Mouse (Mus musculus) splenic B cell, adult 2 months (primary cell): ENCODE results near the gene Fbxw4.
"Not testable (repeated sequence)": the region's sequence is repeated elsewhere in the genome, so short reads cannot be mapped to it uniquely, and the experiment has no call there.

Experiments used
- DNase-seq: peaks from one replicate; pipeline ENCODE4 v3.0.0-alpha.2; 2011; ENCODE audit warnings: low read depth, low spot score
- H3K27me3 ChIP-seq: 2 replicates; pipeline ENCODE4 v1.6.1; 2012; ENCODE audit warnings: mild to moderate bottlenecking, low read length, moderate library complexity, mixed read lengths; ENCODE audit not compliant: control insufficient read depth, poor library complexity, insufficient read depth, severe bottlenecking
- H3K36me3 ChIP-seq: 2 replicates; pipeline ENCODE4 v1.6.1; 2012; ENCODE audit warnings: mild to moderate bottlenecking, low read length, moderate library complexity, mixed read lengths; ENCODE audit not compliant: control insufficient read depth, poor library complexity, insufficient read depth, severe bottlenecking

Fbxw4 gene

DNA sequence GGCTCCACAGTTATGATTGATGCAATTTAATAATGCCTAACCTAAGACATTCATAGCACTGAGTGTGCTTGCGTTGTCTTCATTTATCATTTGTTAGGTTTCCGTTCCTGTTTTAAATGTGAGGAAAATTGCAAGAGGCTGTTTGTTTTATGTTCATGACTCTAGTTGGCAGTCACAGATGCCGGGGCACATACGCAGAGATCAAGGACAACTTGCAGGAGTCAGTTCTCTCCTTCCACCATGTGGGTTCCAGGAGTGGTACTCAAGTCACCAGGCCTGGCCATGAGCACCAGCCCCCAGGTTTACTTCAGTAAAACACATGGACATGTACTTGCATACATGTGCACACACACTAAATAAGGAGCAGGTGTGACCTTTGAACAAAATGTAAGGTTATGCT, 8.9 kb upstream of the Fbxw4 start:
- no peaks in the 10 kb centered on the region for H3K27me3 ChIP-seq
- DNase-seq, result no peak
- H3K36me3 ChIP-seq, result no peaks in the 10 kb centered on the region

DNA sequence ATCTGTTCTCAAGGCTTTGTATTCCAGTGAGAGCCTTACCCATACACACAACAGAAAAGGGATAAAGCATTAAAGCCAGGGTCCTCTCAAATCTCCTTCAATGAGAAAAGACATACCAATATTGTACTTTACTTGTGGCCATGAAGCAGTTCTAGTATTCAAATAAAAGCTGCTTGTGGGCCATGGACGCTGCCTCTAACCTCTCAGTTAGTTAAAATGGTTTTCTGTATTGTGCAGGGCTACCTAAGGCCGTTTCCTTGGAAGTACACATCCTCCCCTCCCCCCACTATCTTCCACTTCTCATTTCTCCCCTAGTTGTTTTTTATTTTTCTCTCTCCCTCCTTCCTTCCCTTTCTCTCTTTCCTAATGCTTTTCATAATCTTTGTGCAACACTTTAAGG, 3.7 kb upstream of the Fbxw4 start:
- H3K36me3 ChIP-seq, result no peaks in the 10 kb centered on the region
- no peak for DNase-seq
- no peaks in the 10 kb centered on the region for H3K27me3 ChIP-seq

DNA sequence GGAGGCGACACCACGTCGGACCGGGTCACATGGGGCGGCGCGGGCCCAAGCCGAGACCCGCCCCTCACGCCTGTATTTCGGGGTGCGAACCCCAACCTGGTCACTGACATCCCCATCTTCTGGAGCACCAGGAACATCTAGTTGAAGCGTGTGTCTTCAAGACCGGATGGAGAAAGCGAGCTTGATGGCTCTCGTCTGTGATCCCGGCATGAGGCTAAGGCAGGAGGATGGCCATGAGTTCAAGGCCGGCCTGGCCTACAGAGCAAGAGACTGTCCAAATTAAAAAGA, 335 bp upstream of the Fbxw4 start:
- DNase-seq, result peak; percentile 73
- no peaks in the 10 kb centered on the region for H3K27me3 ChIP-seq
- H3K36me3 ChIP-seq, result no peaks in the 10 kb centered on the region

DNA sequence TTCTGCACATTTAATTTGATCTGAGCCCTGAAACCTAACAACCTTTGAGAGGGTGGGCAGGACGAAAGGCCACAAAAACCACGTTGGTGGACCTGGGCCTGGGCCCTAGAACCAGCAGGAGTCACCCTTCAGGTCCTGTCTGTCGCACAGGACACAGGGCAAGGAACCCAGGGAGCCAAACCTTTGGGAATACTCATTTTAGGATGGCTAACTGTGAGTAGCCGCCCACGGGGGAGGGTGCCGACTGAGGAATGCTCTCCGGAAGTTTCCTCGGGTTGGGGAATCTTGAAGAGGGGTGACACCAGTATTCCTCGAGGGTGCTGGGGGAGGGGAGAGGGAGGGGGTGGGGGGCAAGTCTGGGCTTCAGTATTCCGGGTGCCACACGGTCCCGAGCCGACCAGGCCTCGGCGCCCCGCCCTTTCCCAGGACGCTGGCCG, 793 bp downstream of the Fbxw4 start:
- H3K27me3 ChIP-seq, result no peaks in the 10 kb centered on the region
- no peak for DNase-seq
- H3K36me3 ChIP-seq, result no peaks in the 10 kb centered on the region

DNA sequence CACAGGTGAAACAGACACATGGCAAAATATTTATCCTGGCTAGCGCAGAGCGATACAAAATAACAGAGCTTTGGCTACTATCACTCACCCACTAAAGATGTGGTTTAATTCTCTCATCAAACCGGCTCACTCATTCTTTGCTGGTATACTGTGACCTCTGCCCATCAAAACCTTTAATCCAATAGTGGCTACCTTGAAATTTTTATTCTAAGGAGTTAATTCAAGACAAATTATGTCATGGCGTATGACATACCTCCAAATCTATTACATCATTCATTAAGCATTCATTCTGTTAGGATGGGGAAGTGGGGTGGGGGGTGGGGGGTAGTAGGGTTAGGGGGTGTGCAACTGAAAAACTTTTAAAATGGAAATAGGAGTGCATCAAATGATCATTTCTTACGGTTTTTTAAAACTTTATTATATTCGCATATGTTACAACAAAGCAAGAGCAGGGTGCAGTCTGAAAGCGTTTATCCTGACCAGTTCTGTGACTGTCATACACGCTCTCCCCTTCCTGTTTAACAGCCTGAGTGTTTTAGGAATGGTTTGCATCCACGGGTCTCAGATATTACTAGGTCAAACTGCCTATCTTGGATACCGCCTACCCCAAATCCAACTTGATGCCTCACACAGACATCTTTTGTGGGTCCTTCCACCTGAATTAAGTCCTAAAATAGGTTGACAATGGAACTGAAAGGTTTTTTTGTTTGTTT, 1.4 kb downstream of the Fbxw4 start:
- no peak for DNase-seq

DNA sequence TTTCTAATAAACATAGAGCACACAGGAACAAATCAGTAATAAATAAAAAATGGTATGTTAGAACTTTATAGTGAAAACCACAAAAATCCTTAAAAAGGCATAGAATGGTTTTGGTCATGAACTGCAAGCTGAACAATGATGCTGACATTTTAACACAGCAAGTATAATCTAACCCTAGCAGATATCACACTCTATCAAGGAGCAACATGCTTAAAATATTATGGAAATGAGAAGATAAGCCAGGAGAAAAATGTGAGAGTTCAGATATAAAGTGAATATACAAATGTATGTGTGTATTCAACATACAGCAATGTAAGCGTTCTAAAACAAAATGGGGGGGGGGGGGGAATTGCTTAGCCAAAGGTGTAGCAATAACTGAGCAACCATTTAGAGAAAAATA, 2.3 kb downstream of the Fbxw4 start:
- no peak for DNase-seq
- H3K27me3 ChIP-seq, result no peaks in the 10 kb centered on the region
- H3K36me3 ChIP-seq, result no peaks in the 10 kb centered on the region; the same call in 1 of the 2 replicates

More for the DNA sequence above, 1.4 kb downstream of the Fbxw4 start:
- Histone ChIP-seq H3K36me3 (no peaks in the 10 kb centered on the region; the same call in 1 of the 2 replicates), H3K27me3 (no peaks in the 10 kb centered on the region)

DNA sequence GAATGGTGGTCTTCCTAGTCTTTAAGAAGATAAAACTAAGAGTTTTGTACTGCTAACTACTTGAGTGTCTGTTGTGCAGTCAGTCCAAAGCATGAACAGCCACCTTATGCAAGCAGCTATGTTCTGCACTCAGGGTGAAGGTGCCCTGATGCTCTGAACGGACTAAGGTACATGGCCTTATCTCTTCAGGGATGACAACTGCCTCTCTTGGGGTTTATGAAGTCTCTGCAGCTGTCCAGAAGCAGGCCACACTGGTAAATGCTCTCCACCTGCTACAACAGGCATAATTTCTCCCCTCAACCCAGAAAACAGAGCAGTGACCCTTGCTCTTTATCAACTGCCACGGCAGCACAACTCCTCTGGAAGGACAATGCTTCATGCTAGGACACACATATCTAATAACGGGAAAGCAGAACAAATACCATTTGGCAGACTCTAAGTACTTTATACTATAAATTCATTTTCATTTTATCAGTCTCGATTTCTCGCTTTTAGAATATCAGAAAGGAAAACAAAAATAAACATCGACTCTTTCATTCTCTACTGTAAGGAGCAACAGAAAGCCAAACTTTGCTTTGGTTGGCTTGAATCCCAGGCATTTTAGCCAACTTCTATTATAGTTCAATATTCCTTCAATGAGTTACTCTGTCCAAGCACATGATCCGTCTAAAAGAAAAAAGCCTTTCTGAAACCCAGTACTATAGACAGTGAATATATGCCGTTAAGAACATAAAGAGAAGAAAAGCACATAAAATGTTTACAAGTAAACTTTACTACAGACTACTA, 3.1 kb downstream of the Fbxw4 start:
- no peak for DNase-seq
- no peaks in the 10 kb centered on the region for H3K27me3 ChIP-seq
- H3K36me3 ChIP-seq, result no peaks in the 10 kb centered on the region; the same call in 1 of the 2 replicates

DNA sequence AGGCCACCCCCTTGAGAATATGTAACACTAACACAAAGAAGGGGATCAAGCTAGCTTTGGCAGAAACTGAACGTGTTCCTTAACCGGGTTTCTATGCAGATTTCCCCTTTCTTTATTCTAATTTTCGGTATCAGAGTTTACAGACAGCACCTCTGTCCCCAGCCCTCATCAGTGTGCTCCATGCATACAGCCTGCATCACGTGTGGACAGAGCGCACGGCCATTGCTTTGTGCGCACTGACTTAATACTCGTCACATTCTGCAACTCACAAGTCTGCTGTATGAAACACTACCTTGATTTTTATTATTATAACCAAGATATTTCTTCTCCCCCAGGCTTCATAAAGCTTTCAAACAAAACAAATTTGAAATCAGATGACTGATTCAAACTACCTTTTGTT, 4.2 kb downstream of the Fbxw4 start:
- no peaks in the 10 kb centered on the region; the same call in 1 of the 2 replicates for H3K36me3 ChIP-seq
- DNase-seq, result no peak
- no peaks in the 10 kb centered on the region for H3K27me3 ChIP-seq

DNA sequence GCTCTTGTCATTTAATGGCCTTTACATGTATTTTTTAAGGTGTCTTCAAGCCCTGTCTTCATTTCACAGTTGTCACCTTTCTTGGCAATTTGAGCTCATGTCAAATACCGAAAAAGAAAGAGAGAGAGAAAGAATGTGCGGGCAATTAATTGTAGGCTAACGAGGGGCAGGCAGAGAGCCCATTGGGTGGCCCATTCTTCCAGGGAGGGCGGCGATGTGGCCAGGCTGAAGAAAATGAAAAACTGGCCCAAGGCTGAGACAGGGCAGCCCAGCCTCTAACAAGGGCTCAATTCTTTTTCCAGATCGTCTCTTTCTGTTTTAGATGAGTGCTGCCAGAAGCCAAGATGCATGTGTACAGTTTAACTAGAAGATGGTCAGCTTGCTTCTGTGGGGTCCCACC, 6.1 kb downstream of the Fbxw4 start:
- DNase-seq, result no peak

DNA sequence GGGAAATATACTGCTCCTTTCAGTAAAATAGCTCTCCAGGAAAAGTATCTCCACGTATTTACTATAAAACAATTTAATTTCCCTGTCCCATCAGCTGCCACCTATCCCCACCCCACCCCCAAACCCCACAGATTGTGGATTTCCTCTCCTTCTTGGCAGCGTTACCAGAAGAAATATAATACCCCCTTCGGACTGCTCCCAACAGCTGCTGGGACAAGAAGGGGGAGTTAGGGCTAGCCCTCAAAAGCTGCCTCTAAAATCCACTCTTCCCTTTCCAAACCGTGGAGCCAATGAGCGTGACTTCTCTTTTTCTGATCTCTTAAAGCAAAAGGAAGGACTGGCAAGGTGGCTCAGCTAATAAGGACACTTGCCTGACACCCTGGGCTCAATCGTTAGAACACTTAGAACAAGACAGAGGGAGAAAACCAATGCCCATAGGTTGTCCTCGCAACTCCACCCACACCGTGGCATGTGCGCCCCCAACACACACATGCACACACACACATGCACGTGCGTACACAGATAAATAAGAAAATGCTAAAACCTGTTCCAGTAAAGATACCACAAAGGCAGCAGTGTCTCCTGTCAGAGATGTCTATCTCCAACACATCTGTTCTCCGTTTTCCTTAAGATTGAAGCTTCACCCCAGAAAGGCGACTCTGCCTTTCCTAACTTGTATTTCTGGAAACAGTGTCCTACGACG, 7.7 kb downstream of the Fbxw4 start:
- Histone ChIP-seq H3K27me3 (no peaks in the 10 kb centered on the region), H3K36me3 (no peaks in the 10 kb centered on the region; the same call in 1 of the 2 replicates)
- DNase-seq, result no peak

More for the DNA sequence above, 6.1 kb downstream of the Fbxw4 start:
- Histone ChIP-seq H3K27me3 (no peaks in the 10 kb centered on the region), H3K36me3 (no peaks in the 10 kb centered on the region; the same call in 1 of the 2 replicates)

DNA sequence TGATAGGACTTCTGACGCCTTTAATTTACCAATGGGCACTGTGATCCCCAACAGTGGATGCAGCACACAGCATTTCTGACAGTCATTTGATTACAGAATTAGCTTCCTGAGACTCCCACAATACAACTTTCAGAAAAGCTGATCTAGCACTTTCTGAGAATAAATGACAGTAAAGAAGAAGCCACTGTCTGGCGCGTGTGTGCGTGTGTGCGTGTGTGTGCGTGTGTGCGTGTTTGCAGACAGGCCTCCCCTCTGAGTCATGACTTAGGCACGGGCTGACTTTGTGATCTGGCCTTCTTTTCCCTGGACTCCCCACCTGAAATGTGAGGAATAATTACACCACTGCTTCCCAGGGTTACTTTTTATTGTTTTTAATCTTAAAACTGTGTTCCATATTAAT, 8.6 kb downstream of the Fbxw4 start:
- no peak for DNase-seq
- Histone ChIP-seq H3K36me3 (no peaks in the 10 kb centered on the region; the same call in 1 of the 2 replicates), H3K27me3 (no peaks in the 10 kb centered on the region)

DNA sequence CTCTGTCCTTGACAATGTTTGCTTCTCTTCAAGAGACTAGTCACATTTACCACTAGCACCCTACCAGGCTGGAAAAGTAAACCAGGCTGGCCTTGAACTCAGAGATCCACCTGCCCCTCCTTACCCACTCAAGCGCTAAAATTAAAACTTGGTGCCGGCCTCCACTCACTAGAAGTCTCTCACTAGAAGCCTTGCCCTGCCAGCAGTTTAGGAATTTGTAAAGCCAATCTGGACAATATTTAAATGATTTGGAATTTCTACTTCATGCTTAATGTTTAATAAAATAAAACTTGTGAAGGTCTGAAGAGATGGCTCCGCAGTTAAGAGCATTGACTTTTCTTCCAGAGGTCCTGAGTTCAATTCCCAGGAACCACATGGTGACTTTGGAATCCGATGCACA, 10.3 kb downstream of the Fbxw4 start:
- H3K27me3 ChIP-seq, result no peaks in the 10 kb centered on the region
- peak; percentile 18 for DNase-seq
- no peaks in the 10 kb centered on the region; the same call in 1 of the 2 replicates for H3K36me3 ChIP-seq

DNA sequence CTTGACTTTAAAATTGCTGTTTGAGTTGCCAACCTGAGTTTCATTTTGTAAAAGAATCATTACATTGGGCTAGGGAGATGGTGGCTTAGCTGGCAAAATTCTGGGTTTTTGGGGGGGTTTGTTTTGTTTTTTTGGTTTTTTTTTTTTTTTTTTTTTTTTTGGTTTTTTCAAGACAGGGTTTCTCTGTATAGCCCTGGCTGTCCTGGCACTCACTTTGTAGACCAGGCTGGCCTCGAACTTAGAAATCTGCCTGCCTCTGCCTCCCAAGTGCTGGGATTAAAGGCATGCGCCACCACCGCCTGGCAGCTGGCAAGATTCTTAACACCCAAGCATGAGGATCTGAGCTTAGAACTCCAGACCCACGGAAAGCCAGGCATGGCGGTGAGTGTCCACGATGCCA, 11.6 kb downstream of the Fbxw4 start:
- DNase-seq, H3K27me3 ChIP-seq, H3K36me3 ChIP-seq: not testable (repeated sequence)

DNA sequence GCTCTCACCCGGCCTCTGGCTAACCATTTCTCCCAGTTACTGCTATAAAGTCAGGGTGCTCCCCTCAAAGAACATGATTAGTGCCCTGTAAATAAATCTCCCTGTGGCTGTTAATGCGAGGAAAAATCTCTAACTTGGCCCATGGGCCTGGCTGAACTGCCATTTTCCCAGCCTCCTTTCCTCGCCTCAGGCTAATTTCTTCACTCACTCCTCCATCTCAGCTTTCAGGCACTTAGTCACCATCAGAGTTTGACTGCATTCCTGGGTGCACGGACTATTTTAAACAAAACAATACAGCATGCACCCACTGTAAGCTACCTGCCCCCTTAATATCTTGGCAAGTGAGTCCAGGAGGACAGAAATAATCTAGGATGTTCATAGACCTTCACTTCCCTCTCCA, 13.2 kb downstream of the Fbxw4 start:
- no peak for DNase-seq
- no peaks in the 10 kb centered on the region for H3K36me3 ChIP-seq
- no peaks in the 10 kb centered on the region for H3K27me3 ChIP-seq

DNA sequence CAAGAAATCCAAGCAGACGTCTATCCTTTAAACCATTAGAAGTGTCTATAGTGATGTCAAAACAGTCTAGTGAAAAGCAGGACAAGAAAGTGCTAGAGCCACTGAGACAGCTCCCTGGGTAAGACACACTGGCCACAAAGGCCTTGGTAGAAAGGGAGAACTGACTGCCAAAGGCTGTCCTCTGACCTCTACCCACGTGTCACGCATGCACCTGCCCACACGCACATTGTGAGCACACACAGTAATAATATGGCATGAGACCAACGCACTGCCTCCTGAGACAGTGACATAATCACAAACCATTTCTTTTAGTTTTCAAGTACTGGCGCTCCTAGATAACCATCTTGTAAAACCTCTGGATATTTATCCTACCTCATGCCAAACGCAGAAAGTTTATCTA, 19.4 kb downstream of the Fbxw4 start:
- H3K36me3 ChIP-seq, result peaks cover 2% of the 10 kb centered on the region; the same call in 1 of the 2 replicates
- DNase-seq, result no peak

More for the DNA sequence above, 19.4 kb downstream of the Fbxw4 start:
- H3K27me3 ChIP-seq, result no peaks in the 10 kb centered on the region
